17 mouse cellular contexts compared by ENCODE assay signal in genomic region chr9:65593596-65593995, GRCm38 (mm10). TPM values are rescaled to one million over a fixed set of nuclear protein-coding genes. Genes with fewer than 3 reads are reported as not detected.
"Had no signal": no experiment of that assay in that cellular context is flagged by ENCODE, and none has a peak within 500 bp of the region (broad histone marks: within the 10 kb centered on the region; RNA-seq: fewer than 3 reads in every experiment).

No protein-coding gene starts in this region.

- DNase-seq: lung, embryonic 14.5 days; lung, postnatal 10 days; lung, postnatal 36 days; right cerebral cortex, postnatal 14 days; thymus, adult 2 months; thymus, postnatal 25 days; thymus, postnatal 4 days had no signal

- H3K9me3 ChIP-seq: megakaryocyte, embryonic 14.5 days; midbrain, embryonic 13.5 days; midbrain, embryonic 15.5 days; neural tube, embryonic 12.5 days; stomach, embryonic 15.5 days had no signal

- H3K9ac ChIP-seq: lung, embryonic 14.5 days; midbrain, embryonic 13.5 days; midbrain, embryonic 15.5 days; neural tube, embryonic 12.5 days; stomach, embryonic 15.5 days had no signal

- H3K27ac ChIP-seq: macrophage; midbrain, embryonic 13.5 days; midbrain, embryonic 15.5 days; neural tube, embryonic 12.5 days; stomach, embryonic 15.5 days; stomach, postnatal 0 days had no signal

- H3K4me2 ChIP-seq: lung, embryonic 14.5 days; midbrain, embryonic 11.5 days; midbrain, embryonic 13.5 days; midbrain, embryonic 15.5 days; neural tube, embryonic 12.5 days; stomach, embryonic 15.5 days had no signal

- H3K36me3 ChIP-seq: midbrain, embryonic 15.5 days had no signal

- H3K4me3 ChIP-seq: megakaryocyte, embryonic 14.5 days; midbrain, embryonic 13.5 days; midbrain, embryonic 15.5 days; neural tube, embryonic 12.5 days; stomach, embryonic 15.5 days had no signal

- H3K27me3 ChIP-seq: megakaryocyte, embryonic 14.5 days; midbrain, embryonic 13.5 days; midbrain, embryonic 15.5 days; neural tube, embryonic 12.5 days; stomach, embryonic 15.5 days had no signal

- ATAC-seq: midbrain, embryonic 13.5 days; midbrain, embryonic 15.5 days had no signal

RNA-seq across cellular contexts. Expression of gene Pif1, which starts 6.6 kb away (rescaled TPM):
- total RNA-seq: monocyte, adult 5-6 weeks; neutrophil, adult 5-6 weeks had no signal
